Mouse (Mus musculus): Measurements from ENCODE around the gene Bod1. TPM values are rescaled to one million over a fixed set of nuclear protein-coding genes. Genes with fewer than 3 reads are reported as not detected.
A peak's percentile ranks its signal among the peaks of the same experiment; 100 is the strongest.

Gene Bod1
- polyA plus RNA-seq, 1 experiment from 2014 or later: 162 TPM

- Histone ChIP-seq H3K4me1 (no peaks in the 10 kb centered on the region), H3K36me3 (peaks cover 70% of the 10 kb centered on the region), H3K27ac (no peak overlapping the region), H3K9ac (no peak overlapping the region), H3K4me3 (no peak overlapping the region), H3K4me2 (replicated peaks) (no peak overlapping the region), H3K27me3 (no peaks in the 10 kb centered on the region), H3K9me3 (replicated peaks) (no peaks in the 10 kb centered on the region)
- 77% methylated on average over 5 of the region's 5 CpGs for WGBS
- ATAC-seq (ENCODE audit: low FRiP score): no peak
These were observed 8.7 kb downstream of the Bod1 start for GRCm38 (mm10) chr11:31662872-31663446.

- 0 out of 2 replicates have a peak, but pooled peaks have one; percentile 29 for ATAC-seq (ENCODE audit: low FRiP score)
- no peaks in the 10 kb centered on the region for H3K4me1 ChIP-seq
- H3K4me2 ChIP-seq (replicated peaks): no peak overlapping the region
- 87% methylated on average over 7 of the region's 7 CpGs for WGBS
- H3K9me3 ChIP-seq (replicated peaks): no peaks in the 10 kb centered on the region
- no peaks in the 10 kb centered on the region for H3K27me3 ChIP-seq
- H3K36me3 ChIP-seq: peaks cover 63% of the 10 kb centered on the region
- H3K9ac ChIP-seq: no peak overlapping the region
- no peak overlapping the region for H3K4me3 ChIP-seq
- H3K27ac ChIP-seq: no peak overlapping the region
These were observed 9.5 kb downstream of the Bod1 start for GRCm38 (mm10) chr11:31662214-31662613.

GRCm38 (mm10) chr11:31657806-31658175 lies 13.9 kb downstream of the Bod1 start:
- peaks cover 20% of the 10 kb centered on the region for H3K36me3 ChIP-seq
- H3K4me2 ChIP-seq (replicated peaks): no peak overlapping the region
- ATAC-seq (ENCODE audit: low FRiP score): no peak
- H3K4me3 ChIP-seq: no peak overlapping the region
- H3K9me3 ChIP-seq (replicated peaks): no peaks in the 10 kb centered on the region
- no peaks in the 10 kb centered on the region for H3K4me1 ChIP-seq
- H3K9ac ChIP-seq: no peak overlapping the region
- no peak overlapping the region for H3K27ac ChIP-seq
- no peaks in the 10 kb centered on the region for H3K27me3 ChIP-seq

- no peak for ATAC-seq (ENCODE audit: low FRiP score)
- H3K36me3 ChIP-seq: peaks cover 15% of the 10 kb centered on the region
- H3K4me1 ChIP-seq: no peaks in the 10 kb centered on the region
- no peak overlapping the region for H3K4me3 ChIP-seq
- H3K27ac ChIP-seq: no peak overlapping the region
- WGBS: 73% methylated on average over 5 of the region's 5 CpGs
- H3K27me3 ChIP-seq: no peaks in the 10 kb centered on the region
- no peak overlapping the region for H3K9ac ChIP-seq
- H3K9me3 ChIP-seq (replicated peaks): no peaks in the 10 kb centered on the region
- H3K4me2 ChIP-seq (replicated peaks): no peak overlapping the region
These were observed 14.4 kb downstream of the Bod1 start for GRCm38 (mm10) chr11:31657168-31657805.

- H3K36me3 ChIP-seq: no peaks in the 10 kb centered on the region
- no peaks in the 10 kb centered on the region for H3K4me1 ChIP-seq
- H3K9me3 ChIP-seq (replicated peaks): no peaks in the 10 kb centered on the region
- 62% methylated on average over 2 of the region's 2 CpGs for WGBS
- no peak overlapping the region for H3K4me2 ChIP-seq (replicated peaks)
- no peaks in the 10 kb centered on the region for H3K27me3 ChIP-seq
- ATAC-seq (ENCODE audit: low FRiP score): no peak
- no peak overlapping the region for H3K9ac ChIP-seq
- H3K4me3 ChIP-seq: no peak overlapping the region
- H3K27ac ChIP-seq: no peak overlapping the region
These were observed 22.2 kb downstream of the Bod1 start for GRCm38 (mm10) chr11:31649507-31649906.

- H3K4me2 ChIP-seq (replicated peaks): no peak overlapping the region
- no peaks in the 10 kb centered on the region for H3K9me3 ChIP-seq (replicated peaks)
- no peak overlapping the region for H3K4me3 ChIP-seq
- no peaks in the 10 kb centered on the region for H3K4me1 ChIP-seq
- 88% methylated on average over 10 of the region's 10 CpGs for WGBS
- ATAC-seq (ENCODE audit: low FRiP score): no peak
- H3K36me3 ChIP-seq: no peaks in the 10 kb centered on the region
- no peak overlapping the region for H3K27ac ChIP-seq
- H3K27me3 ChIP-seq: no peaks in the 10 kb centered on the region
- H3K9ac ChIP-seq: no peak overlapping the region
These were observed 24.4 kb downstream of the Bod1 start for GRCm38 (mm10) chr11:31647268-31647667.

- no peaks in the 10 kb centered on the region for H3K27me3 ChIP-seq
- H3K36me3 ChIP-seq: no peaks in the 10 kb centered on the region
- H3K9me3 ChIP-seq (replicated peaks): no peaks in the 10 kb centered on the region
- H3K9ac ChIP-seq: no peak overlapping the region
- H3K4me2 ChIP-seq (replicated peaks): no peak overlapping the region
- no peak overlapping the region for H3K4me3 ChIP-seq
- ATAC-seq (ENCODE audit: low FRiP score): no peak
- WGBS: 78% methylated on average over 1 of the region's 1 CpGs
- H3K27ac ChIP-seq: no peak overlapping the region
- no peaks in the 10 kb centered on the region for H3K4me1 ChIP-seq
These were observed 25.1 kb downstream of the Bod1 start for GRCm38 (mm10) chr11:31646571-31646970.

- WGBS: 71% methylated on average over 6 of the region's 6 CpGs
- no peak for ATAC-seq (ENCODE audit: low FRiP score)
- no peak overlapping the region for H3K27ac ChIP-seq
These were observed 28.6 kb downstream of the Bod1 start for GRCm38 (mm10) chr11:31643120-31643519.

GRCm38 (mm10) chr11:31641066-31641810 lies 30.4 kb downstream of the Bod1 start:
- Histone ChIP-seq H3K4me1 (no peaks in the 10 kb centered on the region), H3K9me3 (replicated peaks) (no peaks in the 10 kb centered on the region), H3K27ac (no peak overlapping the region), H3K4me2 (replicated peaks) (no peak overlapping the region), H3K27me3 (no peaks in the 10 kb centered on the region), H3K4me3 (no peak overlapping the region), H3K36me3 (no peaks in the 10 kb centered on the region), H3K9ac (no peak overlapping the region)
- no peak for ATAC-seq (ENCODE audit: low FRiP score)
- WGBS: 42% methylated on average over 3 of the region's 3 CpGs

More at GRCm38 (mm10) chr11:31643120-31643519, 28.6 kb downstream of the Bod1 start:
- H3K4me2 ChIP-seq (replicated peaks): no peak overlapping the region
- no peaks in the 10 kb centered on the region for H3K36me3 ChIP-seq
- H3K4me3 ChIP-seq: no peak overlapping the region
- H3K4me1 ChIP-seq: no peaks in the 10 kb centered on the region
- no peaks in the 10 kb centered on the region for H3K9me3 ChIP-seq (replicated peaks)
- no peaks in the 10 kb centered on the region for H3K27me3 ChIP-seq
- no peak overlapping the region for H3K9ac ChIP-seq

- no peak for ATAC-seq (ENCODE audit: low FRiP score)
- Histone ChIP-seq H3K27ac (no peak overlapping the region), H3K36me3 (no peaks in the 10 kb centered on the region), H3K4me3 (no peak overlapping the region), H3K4me2 (replicated peaks) (no peak overlapping the region), H3K9me3 (replicated peaks) (no peaks in the 10 kb centered on the region), H3K27me3 (no peaks in the 10 kb centered on the region), H3K4me1 (no peaks in the 10 kb centered on the region), H3K9ac (no peak overlapping the region)
- 71% methylated on average over 5 of the region's 5 CpGs for WGBS
These were observed 31.5 kb downstream of the Bod1 start for GRCm38 (mm10) chr11:31640187-31640586.

- no peak overlapping the region for H3K27ac ChIP-seq
- no peak overlapping the region for H3K4me2 ChIP-seq (replicated peaks)
- H3K27me3 ChIP-seq: no peaks in the 10 kb centered on the region
These were observed 33.8 kb downstream of the Bod1 start for GRCm38 (mm10) chr11:31637788-31638373.

GRCm38 (mm10) chr11:31628700-31629099 lies 43.0 kb downstream of the Bod1 start:
- WGBS: 83% methylated on average over 5 of the region's 5 CpGs
- no peaks in the 10 kb centered on the region for H3K4me1 ChIP-seq
- H3K4me2 ChIP-seq (replicated peaks): no peak overlapping the region
- H3K27ac ChIP-seq: no peak overlapping the region
- H3K9me3 ChIP-seq (replicated peaks): no peaks in the 10 kb centered on the region
- no peak overlapping the region for H3K9ac ChIP-seq
- H3K4me3 ChIP-seq: no peak overlapping the region
- ATAC-seq (ENCODE audit: low FRiP score): no peak
- H3K36me3 ChIP-seq: no peaks in the 10 kb centered on the region
- no peaks in the 10 kb centered on the region for H3K27me3 ChIP-seq

More at GRCm38 (mm10) chr11:31637788-31638373, 33.8 kb downstream of the Bod1 start:
- no peak overlapping the region for H3K4me3 ChIP-seq
- peak; percentile 69 for ATAC-seq (ENCODE audit: low FRiP score)
- 28% methylated on average over 10 of the region's 10 CpGs for WGBS
- H3K9ac ChIP-seq: no peak overlapping the region
- no peaks in the 10 kb centered on the region for H3K36me3 ChIP-seq
- no peaks in the 10 kb centered on the region for H3K4me1 ChIP-seq
- no peaks in the 10 kb centered on the region for H3K9me3 ChIP-seq (replicated peaks)
